Mouse (Mus musculus): ENCODE measurements around the gene Olfr655.

The Olfr655 gene

DNA sequence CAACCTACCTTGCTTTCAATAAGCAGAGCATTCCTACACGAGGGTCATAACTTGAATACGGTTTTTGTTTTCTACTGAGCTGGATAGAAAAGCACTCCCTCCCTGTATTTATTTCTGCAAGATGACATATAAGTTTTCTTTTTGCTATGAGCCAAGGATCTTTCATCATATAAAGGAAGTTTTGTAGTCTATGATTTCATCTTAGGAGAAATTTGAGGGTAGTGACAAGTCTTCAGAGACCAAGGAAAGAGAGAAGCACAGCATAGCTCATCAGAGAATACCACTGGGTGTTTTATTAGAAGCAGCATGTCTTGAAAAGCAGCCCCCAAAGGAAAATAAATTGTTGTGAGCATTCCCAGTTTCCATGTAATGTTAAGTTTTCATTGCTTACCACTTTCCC lies at the start of gene Olfr655:
Gene Olfr655, minus strand, starts transcription at position 101 of the 400 bp plus-strand sequence.
- no peak for DNase-seq (ENCODE audit: low spot score in 2 of 2)

GRCm38 (mm10) chr7:104646841-104647482 lies 45.4 kb upstream of the Olfr655 start, which contains the start of gene Olfr658:
Gene Olfr658 (minus strand): TSS chr7:104647305.
- peak; percentile 10 to 16 for DNase-seq (ENCODE audit: low spot score in 2 of 2)

DNA sequence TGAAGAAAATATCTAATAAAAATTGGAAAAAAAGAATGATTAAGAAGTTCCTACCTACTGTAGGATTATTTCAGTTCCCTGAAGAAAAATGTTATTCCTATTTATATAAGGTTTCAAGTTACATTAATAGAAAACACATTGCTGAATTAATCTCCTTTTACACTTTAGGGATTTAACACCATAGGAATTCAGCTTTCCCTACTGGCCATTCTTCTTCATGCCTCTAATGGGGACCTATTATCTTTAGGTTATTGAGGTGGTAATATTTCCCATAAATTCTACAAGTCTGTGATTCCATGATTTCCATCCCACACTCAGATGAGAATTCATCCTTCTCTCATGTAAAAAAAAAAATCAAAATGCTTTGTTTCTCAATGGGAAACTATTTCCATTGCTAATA lies 22.9 kb upstream of the Olfr655 start, which contains the start of gene Olfr657:
Gene Olfr657, plus strand, starts transcription at position 301 of the 400 bp plus-strand sequence.
- no peak for DNase-seq (ENCODE audit: low spot score in 2 of 2)

GRCm38 (mm10) chr7:104613655-104614054 lies 12.1 kb upstream of the Olfr655 start, which contains the start of gene Olfr656:
Gene Olfr656 (plus strand): TSS chr7:104613955.
- DNase-seq (ENCODE audit: low spot score in 2 of 2), result no peak

- DNase-seq (ENCODE audit: low spot score in 2 of 2), result no peak
Measured at GRCm38 (mm10) chr7:104604727-104605126, 3.1 kb upstream of the Olfr655 start.

DNA sequence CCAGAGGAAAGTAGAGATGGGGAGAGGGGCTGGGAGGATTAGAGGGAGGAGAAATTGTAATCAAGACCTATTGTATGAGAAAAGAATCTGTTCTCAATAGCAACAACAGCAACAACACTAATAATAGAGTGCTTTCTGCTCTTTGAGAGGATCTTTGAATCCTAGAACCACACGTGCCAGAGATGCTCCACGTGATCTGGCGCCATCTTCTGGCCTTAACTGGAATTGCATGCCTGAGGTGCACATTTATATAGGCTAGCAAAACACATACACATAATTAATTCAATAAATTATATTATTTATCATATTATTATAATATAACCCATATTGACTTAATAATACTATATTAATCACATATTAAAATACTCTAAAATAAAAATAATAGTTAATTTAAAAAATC lies 1.6 kb upstream of the Olfr655 start:
- peak in 1 of 2 experiments; percentile 7 for DNase-seq (ENCODE audit: low spot score in 2 of 2)

DNA sequence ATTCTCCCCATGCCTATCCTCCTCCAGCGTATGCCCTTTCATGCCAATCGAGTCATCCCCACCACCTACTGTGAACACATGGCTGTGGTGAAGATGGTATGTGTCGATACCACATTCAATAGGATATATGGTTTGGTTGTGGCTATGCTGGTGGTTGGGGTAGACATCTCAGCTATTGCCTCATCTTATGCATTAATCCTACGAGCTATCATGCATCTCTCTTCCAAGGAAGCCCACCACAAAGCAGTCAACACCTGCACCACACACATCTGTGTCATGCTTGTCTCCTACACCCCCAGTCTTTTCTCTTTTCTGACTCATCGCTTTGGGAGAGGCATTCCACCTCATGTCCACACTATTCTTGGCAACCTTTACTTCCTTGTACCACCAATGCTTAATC lies 13.3 kb downstream of the Olfr655 start:
- no peak for DNase-seq (ENCODE audit: low spot score in 2 of 2)

- DNase-seq (ENCODE audit: low spot score in 2 of 2), result no peak
Measured at GRCm38 (mm10) chr7:104586725-104587124, 14.9 kb downstream of the Olfr655 start, which contains the start of gene Olfr654. Gene Olfr654 (plus strand): TSS chr7:104587025.

GRCm38 (mm10) chr7:104581429-104581828 lies 20.1 kb downstream of the Olfr655 start:
- DNase-seq (ENCODE audit: low spot score in 2 of 2), result no peak

GRCm38 (mm10) chr7:104580846-104581245 lies 20.7 kb downstream of the Olfr655 start:
- DNase-seq (ENCODE audit: low spot score in 2 of 2), result no peak

DNA sequence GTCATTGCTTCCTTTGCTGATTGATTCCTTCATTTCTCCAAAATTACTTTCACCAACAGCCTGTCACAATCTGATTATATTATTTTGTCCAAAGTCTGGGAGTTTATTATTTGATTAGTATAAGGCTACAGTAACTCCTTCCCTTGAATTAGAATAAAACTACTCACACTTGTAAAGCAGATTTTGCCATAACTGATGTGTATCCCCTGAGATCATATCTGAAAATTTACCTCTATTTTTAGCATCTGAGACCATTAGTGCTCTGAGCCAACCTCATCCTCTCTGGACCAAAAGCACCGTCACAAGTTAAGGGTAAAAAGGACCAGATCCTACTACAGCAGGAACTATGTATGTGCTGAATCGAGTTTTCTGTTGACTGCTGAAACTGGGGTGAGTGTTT lies 24.6 kb downstream of the Olfr655 start, which contains the start of gene Olfr653:
Gene Olfr653, plus strand, starts transcription at position 301 of the 400 bp plus-strand sequence.
- DNase-seq (ENCODE audit: low spot score in 2 of 2), result no peak

DNA sequence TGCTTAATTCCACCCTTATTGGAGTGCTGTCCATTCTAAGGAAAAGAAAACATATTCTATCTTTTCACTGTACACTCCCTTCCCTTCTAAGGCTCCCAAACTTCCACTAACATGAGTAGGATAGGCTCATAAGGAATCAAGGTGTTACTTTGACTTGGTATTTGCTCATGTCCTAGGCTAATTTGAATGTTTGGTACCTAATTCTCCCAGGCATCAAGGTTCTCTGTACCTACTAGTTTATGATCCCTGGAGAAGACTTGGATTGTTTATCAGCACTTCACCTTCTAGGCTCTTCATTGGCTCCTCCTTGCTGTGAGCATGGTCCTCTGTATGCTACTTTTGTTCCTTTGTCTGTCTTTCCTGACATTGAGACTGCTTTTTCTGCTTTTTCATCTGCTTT lies 41.0 kb downstream of the Olfr655 start, which contains the start of gene Olfr652:
Gene Olfr652, plus strand, starts transcription at position 301 of the 400 bp plus-strand sequence.
- DNase-seq (ENCODE audit: low spot score in 2 of 2), result no peak

DNA sequence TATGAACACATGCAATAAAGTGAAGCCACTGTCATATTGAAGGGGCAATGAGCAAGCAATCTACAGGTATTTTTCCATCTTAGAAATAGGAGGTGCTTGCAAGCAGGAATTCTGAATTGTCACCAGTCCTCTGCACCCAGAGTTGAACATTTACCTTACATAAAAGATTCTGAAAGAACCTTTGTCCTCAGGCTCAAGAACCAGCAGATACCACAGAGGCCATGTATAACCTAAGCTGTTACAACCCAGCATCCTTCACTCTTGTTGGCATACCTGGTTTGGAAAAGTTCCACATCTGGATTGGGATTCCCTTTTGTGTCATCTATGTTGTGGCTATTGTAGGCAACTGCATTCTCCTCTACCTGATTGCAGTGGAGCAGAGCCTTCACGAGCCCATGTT lies 48.9 kb downstream of the Olfr655 start:
- DNase-seq (ENCODE audit: low spot score in 2 of 2), result no peak

- DNase-seq (ENCODE audit: low spot score in 2 of 2), result no peak
Measured at GRCm38 (mm10) chr7:104549833-104550232, 51.7 kb downstream of the Olfr655 start, which contains the start of gene Olfr651. Gene Olfr651 (plus strand): TSS chr7:104550133.
